Mouse (Mus musculus): ENCODE measurements around the gene Pecam1.

- TF ChIP-seq POLR2A (IDR thresholded peaks at IDR 0.05; ENCODE audit: insufficient read depth, low read depth, low read length), result no peak
- TF ChIP-seq CTCF (IDR thresholded peaks at IDR 0.05; ENCODE audit: insufficient read depth, low read depth, low read length), result no peak
Measured at GRCm38 (mm10) chr11:106664691-106665090, 85.7 kb downstream of the Pecam1 start.

Measured in olfactory bulb, adult 2 months (tissue).